Mouse (Mus musculus): ENCODE measurements around the gene Asns.

Gene Asns

GRCm38 (mm10) chr6:7692884-7693585 is at the start of gene Asns:
Gene Asns (minus strand): TSS chr6:7693254.
- peak; percentile 85 for DNase-seq (ENCODE audit: low spot score)

GRCm38 (mm10) chr6:7741721-7742120 is 48.7 kb upstream of the Asns start:
- DNase-seq (ENCODE audit: low spot score) = no peak

- DNase-seq (ENCODE audit: low spot score) = no peak
These were observed 44.8 kb upstream of the Asns start for GRCm38 (mm10) chr6:7737842-7738241.

GRCm38 (mm10) chr6:7732754-7733708 is 40.0 kb upstream of the Asns start:
- DNase-seq (ENCODE audit: low spot score) = peak; percentile 94

- no peak for DNase-seq (ENCODE audit: low spot score)
These were observed 39.0 kb upstream of the Asns start for GRCm38 (mm10) chr6:7732097-7732496.

GRCm38 (mm10) chr6:7729128-7729527 is 36.1 kb upstream of the Asns start:
- DNase-seq (ENCODE audit: low spot score) = no peak

GRCm38 (mm10) chr6:7728241-7728640 is 35.2 kb upstream of the Asns start:
- no peak for DNase-seq (ENCODE audit: low spot score)

GRCm38 (mm10) chr6:7716236-7716635 is 23.2 kb upstream of the Asns start:
- no peak for DNase-seq (ENCODE audit: low spot score)

GRCm38 (mm10) chr6:7714230-7714629 is 21.2 kb upstream of the Asns start:
- DNase-seq (ENCODE audit: low spot score) = no peak

GRCm38 (mm10) chr6:7711837-7712330 is 18.8 kb upstream of the Asns start:
- no peak for DNase-seq (ENCODE audit: low spot score)

- DNase-seq (ENCODE audit: low spot score) = no peak
These were observed 15.2 kb upstream of the Asns start for GRCm38 (mm10) chr6:7708246-7708645.

- DNase-seq (ENCODE audit: low spot score) = no peak
These were observed 13.7 kb upstream of the Asns start for GRCm38 (mm10) chr6:7706796-7707195.

- DNase-seq (ENCODE audit: low spot score) = no peak
These were observed 5.1 kb upstream of the Asns start for GRCm38 (mm10) chr6:7697999-7698699.

- no peak for DNase-seq (ENCODE audit: low spot score)
These were observed 4.1 kb upstream of the Asns start for GRCm38 (mm10) chr6:7697077-7697643.

- no peak for DNase-seq (ENCODE audit: low spot score)
These were observed 3.6 kb upstream of the Asns start for GRCm38 (mm10) chr6:7696641-7697040.

GRCm38 (mm10) chr6:7695901-7696300 is 2.8 kb upstream of the Asns start:
- no peak for DNase-seq (ENCODE audit: low spot score)

GRCm38 (mm10) chr6:7693666-7694065 is 612 bp upstream of the Asns start:
- DNase-seq (ENCODE audit: low spot score) = no peak

GRCm38 (mm10) chr6:7692451-7692850 is 603 bp downstream of the Asns start:
- no peak for DNase-seq (ENCODE audit: low spot score)

- DNase-seq (ENCODE audit: low spot score) = no peak
These were observed 1.0 kb downstream of the Asns start for GRCm38 (mm10) chr6:7692037-7692436.

GRCm38 (mm10) chr6:7690456-7690855 is 2.6 kb downstream of the Asns start:
- no peak for DNase-seq (ENCODE audit: low spot score)

GRCm38 (mm10) chr6:7689180-7689579 is 3.9 kb downstream of the Asns start:
- DNase-seq (ENCODE audit: low spot score) = no peak

GRCm38 (mm10) chr6:7686047-7686446 is 7.0 kb downstream of the Asns start:
- DNase-seq (ENCODE audit: low spot score) = no peak
